Mouse (Mus musculus): ENCODE measurements around the gene Chmp6. TPM values are rescaled to one million over a fixed set of nuclear protein-coding genes. Genes with fewer than 3 reads are reported as not detected.

The Chmp6 gene
- polyA plus RNA-seq, 1 experiment from 2014 or later: 120 TPM

DNA sequence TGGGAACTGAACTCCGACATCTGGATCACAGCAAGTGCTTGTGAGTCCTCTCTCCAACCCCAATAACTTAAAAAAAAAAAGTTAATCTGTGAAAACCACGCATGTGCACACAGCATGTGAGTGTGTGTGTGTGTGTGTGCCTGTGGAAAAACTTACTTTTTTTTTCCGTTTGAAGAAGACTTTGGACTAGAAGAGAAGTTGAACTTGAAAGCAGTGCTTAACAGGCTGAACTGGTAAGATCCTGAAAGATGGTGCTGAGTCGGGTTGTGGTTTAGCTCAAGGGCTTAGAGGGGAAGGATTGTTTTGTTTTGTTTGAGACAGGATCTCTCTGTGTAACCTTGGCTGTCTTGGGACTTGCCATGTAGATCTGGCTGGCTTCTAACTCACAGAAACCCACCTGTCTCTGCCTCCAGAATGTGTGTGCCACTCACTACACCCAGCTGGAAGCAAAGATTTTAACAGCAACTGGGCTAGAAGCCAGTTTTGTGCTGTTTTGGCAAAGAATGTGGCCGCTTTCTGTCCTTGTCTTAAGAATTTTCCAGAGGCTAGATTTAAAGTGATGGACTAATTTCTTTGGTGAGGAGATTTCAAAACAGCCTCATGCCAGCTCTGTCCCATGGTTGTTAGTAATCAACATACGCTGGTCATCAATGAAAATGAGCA, 16.5 kb downstream of the Chmp6 start:
- 85% methylated on average over 6 of the region's 6 CpGs for WGBS
- Histone ChIP-seq H3K9me3 (replicated peaks; ENCODE audit: low read length) (no peaks in the 10 kb centered on the region), H3K4me1 (replicated peaks; ENCODE audit: insufficient read depth, low read length) (peaks cover 6% of the 10 kb centered on the region), H3K4me2 (ENCODE audit: low read length) (no peak overlapping the region), H3K4me3 (replicated peaks; ENCODE audit: low read depth, low read length) (no peak overlapping the region), H3K27me3 (ENCODE audit: insufficient read depth, low read length) (no peaks in the 10 kb centered on the region), H3K36me3 (ENCODE audit: insufficient read depth, low read length) (no peaks in the 10 kb centered on the region), H3K27ac (no peak overlapping the region), H3K9ac (ENCODE audit: low read depth, low read length) (no peak overlapping the region)
- ATAC-seq (replicated peaks; ENCODE audit: low FRiP score, low read depth) (no peak), DNase-seq (ENCODE audit: low spot score) (no peak)
- TF ChIP-seq CTCF (IDR thresholded peaks at IDR 0.05; ENCODE audit: low read depth): no peak

DNA sequence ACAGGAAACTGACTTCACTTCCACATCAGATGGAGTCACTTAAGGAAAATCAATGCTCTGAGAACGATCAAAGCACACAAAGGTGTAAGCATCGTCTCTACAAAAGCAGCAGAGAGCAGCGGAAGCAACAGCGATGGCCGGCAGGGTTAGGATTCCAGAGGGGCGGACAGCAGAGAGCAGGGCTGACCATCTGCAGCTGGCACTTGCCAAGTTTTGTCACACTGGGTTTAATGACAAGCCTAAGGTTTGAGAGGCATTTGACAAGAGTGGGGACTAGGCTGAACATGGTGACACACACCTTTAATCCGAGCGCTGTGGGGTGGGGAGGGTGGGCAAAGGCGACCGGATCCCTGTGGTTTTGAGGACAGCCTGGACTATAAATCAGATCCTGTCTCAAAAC, 18.6 kb downstream of the Chmp6 start:
- no peak for TF ChIP-seq CTCF (IDR thresholded peaks at IDR 0.05; ENCODE audit: low read depth)
- 43% methylated on average over 10 of the region's 10 CpGs for WGBS
- no peak for ATAC-seq (replicated peaks; ENCODE audit: low FRiP score, low read depth)
- H3K27ac ChIP-seq: no peak overlapping the region
- no peaks in the 10 kb centered on the region for H3K36me3 ChIP-seq (ENCODE audit: insufficient read depth, low read length)
- H3K4me1 ChIP-seq (replicated peaks; ENCODE audit: insufficient read depth, low read length): peaks cover 6% of the 10 kb centered on the region
- H3K9ac ChIP-seq (ENCODE audit: low read depth, low read length): no peak overlapping the region
- peak overlapping the region; percentile 14; the same call in 1 of the 2 replicates for H3K4me2 ChIP-seq (ENCODE audit: low read length)
- H3K9me3 ChIP-seq (replicated peaks; ENCODE audit: low read length): no peaks in the 10 kb centered on the region
- H3K27me3 ChIP-seq (ENCODE audit: insufficient read depth, low read length): no peaks in the 10 kb centered on the region
- peak; percentile 61 for DNase-seq (ENCODE audit: low spot score)
- no peak overlapping the region for H3K4me3 ChIP-seq (replicated peaks; ENCODE audit: low read depth, low read length)

DNA sequence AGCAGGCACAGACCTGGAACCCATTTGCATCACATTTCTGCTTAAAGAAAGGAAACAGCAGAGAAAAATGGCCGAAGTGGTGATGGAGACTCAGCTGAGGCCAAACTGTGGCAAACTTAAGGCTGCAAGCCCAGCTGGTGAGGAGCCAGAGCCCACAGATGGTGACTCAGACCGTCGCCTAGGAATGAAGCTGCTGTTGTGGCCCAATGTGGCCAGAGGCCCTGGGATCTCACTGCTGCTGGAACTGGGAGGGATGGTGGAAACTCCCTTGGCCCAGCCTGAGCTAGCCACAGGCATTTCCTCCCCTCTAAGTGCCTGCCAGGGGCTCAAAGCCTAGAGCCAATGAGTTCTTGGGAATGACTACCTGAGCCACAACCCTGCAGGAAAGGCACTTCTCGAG, 19.9 kb downstream of the Chmp6 start:
- Histone ChIP-seq H3K4me1 (replicated peaks; ENCODE audit: insufficient read depth, low read length) (peaks cover 14% of the 10 kb centered on the region), H3K4me3 (replicated peaks; ENCODE audit: low read depth, low read length) (no peak overlapping the region), H3K27me3 (ENCODE audit: insufficient read depth, low read length) (no peaks in the 10 kb centered on the region), H3K9me3 (replicated peaks; ENCODE audit: low read length) (no peaks in the 10 kb centered on the region), H3K4me2 (ENCODE audit: low read length) (no peak overlapping the region), H3K27ac (no peak overlapping the region), H3K36me3 (ENCODE audit: insufficient read depth, low read length) (no peaks in the 10 kb centered on the region), H3K9ac (ENCODE audit: low read depth, low read length) (no peak overlapping the region)
- 70% methylated on average over 4 of the region's 4 CpGs for WGBS
- no peak for TF ChIP-seq CTCF (IDR thresholded peaks at IDR 0.05; ENCODE audit: low read depth)
- ATAC-seq (replicated peaks; ENCODE audit: low FRiP score, low read depth): no peak
- no peak for DNase-seq (ENCODE audit: low spot score)

DNA sequence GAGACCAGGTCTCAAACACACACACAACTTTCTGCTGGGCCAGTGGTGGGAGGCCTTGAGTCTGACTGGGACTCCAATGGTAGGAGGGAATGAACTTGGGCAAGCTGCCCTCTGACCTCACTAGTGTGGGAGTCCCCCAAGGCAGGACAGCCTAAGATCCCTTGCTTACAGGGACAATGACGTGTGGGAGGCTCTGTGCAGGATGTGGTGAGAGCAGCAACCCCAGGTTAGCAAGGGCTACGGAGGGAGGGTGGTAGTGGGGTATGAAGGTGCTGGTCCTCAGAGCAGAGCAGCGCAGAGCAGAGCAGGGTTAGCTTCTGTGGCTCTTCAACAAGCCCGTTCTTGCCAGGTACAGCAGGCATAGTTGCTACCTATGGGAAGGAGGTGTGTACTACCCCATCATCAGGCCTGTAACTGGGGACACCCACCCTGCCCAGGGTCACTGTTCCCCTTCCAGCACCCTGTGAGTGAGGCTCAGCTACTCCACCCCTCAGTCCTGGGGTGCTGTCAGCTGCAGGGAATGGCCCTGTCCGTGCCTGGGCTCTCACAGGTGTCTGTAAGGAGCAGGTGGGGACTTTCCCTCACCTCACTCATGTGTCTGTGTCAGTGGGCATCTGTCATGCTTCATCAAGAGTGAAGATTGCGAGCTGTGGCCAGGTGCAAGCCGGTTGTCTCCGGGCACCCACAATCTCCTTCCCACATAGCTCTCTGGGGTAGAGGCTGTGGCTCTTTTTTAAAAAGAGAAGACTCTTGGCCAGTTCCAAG, 20.8 kb downstream of the Chmp6 start:
- Histone ChIP-seq H3K9ac (ENCODE audit: low read depth, low read length) (no peak overlapping the region), H3K4me1 (replicated peaks; ENCODE audit: insufficient read depth, low read length) (peaks cover 23% of the 10 kb centered on the region), H3K4me3 (replicated peaks; ENCODE audit: low read depth, low read length) (no peak overlapping the region), H3K4me2 (ENCODE audit: low read length) (no peak overlapping the region), H3K27me3 (ENCODE audit: insufficient read depth, low read length) (no peaks in the 10 kb centered on the region), H3K9me3 (replicated peaks; ENCODE audit: low read length) (no peaks in the 10 kb centered on the region), H3K27ac (no peak overlapping the region), H3K36me3 (ENCODE audit: insufficient read depth, low read length) (no peaks in the 10 kb centered on the region)
- no peak for TF ChIP-seq CTCF (IDR thresholded peaks at IDR 0.05; ENCODE audit: low read depth)
- DNase-seq (ENCODE audit: low spot score) (no peak), ATAC-seq (replicated peaks; ENCODE audit: low FRiP score, low read depth) (no peak)
- 56% methylated on average over 8 of the region's 8 CpGs for WGBS

DNA sequence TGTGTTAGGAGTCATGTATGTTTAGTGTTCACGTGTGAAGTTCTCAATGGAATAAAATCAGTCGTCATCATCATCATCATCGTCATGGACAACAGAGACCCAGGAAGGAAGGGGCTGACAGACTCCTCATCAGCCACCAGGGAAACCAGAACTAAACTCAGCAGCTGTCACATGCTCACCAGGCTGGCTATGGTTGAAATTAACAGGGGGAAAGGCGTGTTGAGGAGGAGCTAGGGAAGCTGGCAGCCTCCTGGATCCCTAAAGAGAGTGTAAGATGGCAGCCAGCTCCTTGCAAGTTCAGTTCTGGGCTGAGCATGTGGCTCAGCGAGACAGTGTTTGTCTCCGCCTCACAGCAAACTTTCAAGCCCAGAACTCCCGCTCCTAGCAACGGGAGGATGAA, 21.5 kb downstream of the Chmp6 start:
- 82% methylated on average over 8 of the region's 8 CpGs for WGBS

DNA sequence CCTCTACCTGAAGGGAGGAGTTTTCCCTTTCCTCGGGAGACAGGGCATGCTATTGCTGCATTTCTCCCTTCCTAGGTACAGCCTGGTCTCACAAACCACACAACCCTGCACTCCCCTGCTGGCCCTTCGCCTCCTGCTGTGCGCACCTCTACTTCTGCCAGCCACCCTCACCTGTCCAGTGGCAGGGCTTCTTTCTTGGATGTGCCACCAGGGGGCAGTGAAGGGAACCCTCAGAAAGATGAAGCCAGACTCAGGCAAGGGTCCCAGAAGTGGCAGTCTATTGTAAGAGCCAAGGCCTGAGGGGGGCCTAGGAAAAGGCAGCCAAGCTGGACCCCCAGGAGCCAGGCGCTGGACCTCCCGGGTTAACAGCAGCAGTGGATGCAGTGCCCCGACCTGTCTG, 22.2 kb downstream of the Chmp6 start:
- Histone ChIP-seq H3K4me1 (replicated peaks; ENCODE audit: insufficient read depth, low read length) (peaks cover 37% of the 10 kb centered on the region), H3K27me3 (ENCODE audit: insufficient read depth, low read length) (no peaks in the 10 kb centered on the region), H3K36me3 (ENCODE audit: insufficient read depth, low read length) (no peaks in the 10 kb centered on the region), H3K4me2 (ENCODE audit: low read length) (no peak overlapping the region), H3K27ac (no peak overlapping the region), H3K4me3 (replicated peaks; ENCODE audit: low read depth, low read length) (no peak overlapping the region), H3K9ac (ENCODE audit: low read depth, low read length) (no peak overlapping the region), H3K9me3 (replicated peaks; ENCODE audit: low read length) (no peaks in the 10 kb centered on the region)
- DNase-seq (ENCODE audit: low spot score) (peak; percentile 77), ATAC-seq (replicated peaks; ENCODE audit: low FRiP score, low read depth) (no peak)
- WGBS: 35% methylated on average over 6 of the region's 6 CpGs
- TF ChIP-seq CTCF (IDR thresholded peaks at IDR 0.05; ENCODE audit: low read depth): peak; percentile 90

More for the DNA sequence above, 21.5 kb downstream of the Chmp6 start:
- no peak for DNase-seq (ENCODE audit: low spot score)
- Histone ChIP-seq H3K36me3 (ENCODE audit: insufficient read depth, low read length) (no peaks in the 10 kb centered on the region), H3K9me3 (replicated peaks; ENCODE audit: low read length) (no peaks in the 10 kb centered on the region), H3K9ac (ENCODE audit: low read depth, low read length) (no peak overlapping the region), H3K4me3 (replicated peaks; ENCODE audit: low read depth, low read length) (no peak overlapping the region), H3K27ac (no peak overlapping the region), H3K27me3 (ENCODE audit: insufficient read depth, low read length) (no peaks in the 10 kb centered on the region), H3K4me2 (ENCODE audit: low read length) (no peak overlapping the region), H3K4me1 (replicated peaks; ENCODE audit: insufficient read depth, low read length) (peaks cover 30% of the 10 kb centered on the region)
- no peak for ATAC-seq (replicated peaks; ENCODE audit: low FRiP score, low read depth)
- no peak for TF ChIP-seq CTCF (IDR thresholded peaks at IDR 0.05; ENCODE audit: low read depth)

All from kidney, postnatal 0 days (tissue).